Mouse (Mus musculus): ENCODE results near the gene Atp11c.

The Atp11c gene

GRCm38 (mm10) chrX:60592598-60592997, at the start of gene Atp11c:
Atp11c (minus strand) TSS chrX:60592698.
- DNase-seq (ENCODE audit: low spot score) = no peak

GRCm38 (mm10) chrX:60609202-60609601, 16.7 kb upstream of the Atp11c start:
- no peak for DNase-seq (ENCODE audit: low spot score)

GRCm38 (mm10) chrX:60570539-60570938, 22.0 kb downstream of the Atp11c start:
- no peak for DNase-seq (ENCODE audit: low spot score)

GRCm38 (mm10) chrX:60569047-60569446, 23.5 kb downstream of the Atp11c start:
- no peak for DNase-seq (ENCODE audit: low spot score)

GRCm38 (mm10) chrX:60555242-60555641, 37.3 kb downstream of the Atp11c start:
- no peak for DNase-seq (ENCODE audit: low spot score)

- no peak for DNase-seq (ENCODE audit: low spot score)
These were observed 44.8 kb downstream of the Atp11c start for GRCm38 (mm10) chrX:60547444-60548304.

GRCm38 (mm10) chrX:60547098-60547443, 45.4 kb downstream of the Atp11c start:
- no peak for DNase-seq (ENCODE audit: low spot score)

- no peak for DNase-seq (ENCODE audit: low spot score)
These were observed 46.6 kb downstream of the Atp11c start for GRCm38 (mm10) chrX:60545906-60546305.

- DNase-seq (ENCODE audit: low spot score) = no peak
These were observed 47.1 kb downstream of the Atp11c start for GRCm38 (mm10) chrX:60545444-60545843.

- DNase-seq (ENCODE audit: low spot score) = no peak
These were observed 48.4 kb downstream of the Atp11c start for GRCm38 (mm10) chrX:60544098-60544497.

- DNase-seq (ENCODE audit: low spot score) = no peak
These were observed 49.6 kb downstream of the Atp11c start for GRCm38 (mm10) chrX:60542901-60543300.

- DNase-seq (ENCODE audit: low spot score) = no peak
These were observed 53.3 kb downstream of the Atp11c start, which contains the start of gene Gm7073 for GRCm38 (mm10) chrX:60539149-60539548. Gm7073 (minus strand) TSS chrX:60539249.

- DNase-seq (ENCODE audit: low spot score) = no peak
These were observed 88.5 kb downstream of the Atp11c start for GRCm38 (mm10) chrX:60503995-60504394.

GRCm38 (mm10) chrX:60497750-60498149, 94.7 kb downstream of the Atp11c start:
- no peak for DNase-seq (ENCODE audit: low spot score)

- no peak for DNase-seq (ENCODE audit: low spot score)
These were observed 97.2 kb downstream of the Atp11c start for GRCm38 (mm10) chrX:60495308-60495707.

GRCm38 (mm10) chrX:60463786-60464185, 128.7 kb downstream of the Atp11c start:
- DNase-seq (ENCODE audit: low spot score) = no peak

GRCm38 (mm10) chrX:60414563-60415111, 177.9 kb downstream of the Atp11c start:
- DNase-seq (ENCODE audit: low spot score) = no peak

- no peak for DNase-seq (ENCODE audit: low spot score)
These were observed 186.8 kb downstream of the Atp11c start for GRCm38 (mm10) chrX:60405681-60406080.

- peak; percentile 78 for DNase-seq (ENCODE audit: low spot score)
These were observed 187.8 kb downstream of the Atp11c start for GRCm38 (mm10) chrX:60404668-60405044.

GRCm38 (mm10) chrX:60403764-60404667, 188.5 kb downstream of the Atp11c start:
- no peak for DNase-seq (ENCODE audit: low spot score)

- DNase-seq (ENCODE audit: low spot score) = no peak
These were observed 189.3 kb downstream of the Atp11c start for GRCm38 (mm10) chrX:60403062-60403763.

GRCm38 (mm10) chrX:60394292-60394691, 198.2 kb downstream of the Atp11c start:
- DNase-seq (ENCODE audit: low spot score) = no peak
